Mouse (Mus musculus) layer of hippocampus, adult 8-10 months (tissue): Measurements from ENCODE around the gene Fkbp5. TPM values are rescaled to one million over a fixed set of nuclear protein-coding genes. Genes with fewer than 3 reads are reported as not detected.

Experiments
- DNase-seq, 2 experiments: peaks; one replicate each; pipeline ENCODE4 v3.0.0; 2022; ENCODE audit warnings: low spot score in 2 of 2
- total RNA-seq, 4 experiments: library from RNA; stranded (reverse); gene quantifications; 2 replicates each; pipeline ENCODE4 v1.2.4; 2022

Fkbp5 gene
- total RNA-seq, 4 experiments from 2014 or later: 70.6 to 79.4 (median 72.7) TPM

DNA sequence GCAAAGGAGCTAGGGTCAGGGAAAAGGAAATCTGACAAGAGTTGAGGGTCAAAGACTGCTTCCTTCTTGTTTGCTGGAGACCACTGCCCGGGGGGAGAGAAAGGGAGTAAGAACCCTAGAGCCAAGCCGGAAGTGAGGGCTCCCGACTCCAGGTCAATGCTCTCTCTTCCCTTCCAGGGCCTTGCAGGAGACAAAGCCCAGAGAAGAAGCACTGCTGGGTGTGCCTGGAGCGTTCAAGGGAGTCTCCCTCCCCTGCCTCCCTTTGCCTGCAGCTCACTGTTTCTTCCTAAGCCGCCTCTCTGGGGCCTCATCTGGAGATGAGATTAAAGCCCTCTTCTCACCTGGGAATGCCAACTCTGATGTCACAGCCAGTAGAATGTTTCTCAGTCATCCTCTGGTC is 10.4 kb downstream of the Fkbp5 start:
- DNase-seq: no peak

DNA sequence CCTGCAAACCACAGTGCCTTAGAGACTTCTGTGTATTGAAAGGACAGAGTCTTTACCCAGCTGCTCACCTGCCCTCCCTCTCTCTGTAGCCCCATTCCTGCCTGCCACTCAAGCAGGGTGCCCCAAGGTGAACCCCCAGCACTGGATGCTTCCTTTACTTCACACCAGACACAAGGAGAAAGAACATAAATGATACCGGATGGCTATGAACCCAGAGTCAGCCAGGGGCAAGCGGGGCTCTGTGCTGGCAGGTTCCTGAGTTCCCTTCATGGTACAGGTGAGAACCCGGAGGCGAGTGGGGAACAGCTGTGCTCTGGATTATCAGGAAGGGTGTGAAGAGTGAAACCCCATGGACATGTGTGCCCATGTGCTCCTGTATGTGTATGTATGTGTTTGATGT is 11.7 kb downstream of the Fkbp5 start:
- no peak for DNase-seq

DNA sequence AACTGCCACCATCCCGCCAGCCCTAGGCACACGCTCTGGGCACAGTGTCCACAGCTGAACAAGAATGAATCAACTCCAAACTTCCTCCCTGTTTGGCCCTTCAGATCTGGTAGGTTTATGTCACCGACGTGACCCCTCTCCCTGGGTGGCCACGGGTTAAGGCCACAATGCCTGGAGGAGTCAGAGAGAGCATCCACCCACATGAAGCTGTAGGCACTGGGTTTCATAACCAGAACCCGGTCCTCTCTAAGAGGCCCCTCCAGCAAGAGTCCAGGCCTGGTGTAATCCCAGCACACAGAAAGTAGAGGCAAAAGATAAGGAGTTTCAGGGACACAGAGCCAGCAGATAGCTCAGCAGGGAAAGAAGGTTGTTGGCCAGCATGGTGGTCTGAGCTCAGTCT is 13.1 kb downstream of the Fkbp5 start:
- DNase-seq: no peak

DNA sequence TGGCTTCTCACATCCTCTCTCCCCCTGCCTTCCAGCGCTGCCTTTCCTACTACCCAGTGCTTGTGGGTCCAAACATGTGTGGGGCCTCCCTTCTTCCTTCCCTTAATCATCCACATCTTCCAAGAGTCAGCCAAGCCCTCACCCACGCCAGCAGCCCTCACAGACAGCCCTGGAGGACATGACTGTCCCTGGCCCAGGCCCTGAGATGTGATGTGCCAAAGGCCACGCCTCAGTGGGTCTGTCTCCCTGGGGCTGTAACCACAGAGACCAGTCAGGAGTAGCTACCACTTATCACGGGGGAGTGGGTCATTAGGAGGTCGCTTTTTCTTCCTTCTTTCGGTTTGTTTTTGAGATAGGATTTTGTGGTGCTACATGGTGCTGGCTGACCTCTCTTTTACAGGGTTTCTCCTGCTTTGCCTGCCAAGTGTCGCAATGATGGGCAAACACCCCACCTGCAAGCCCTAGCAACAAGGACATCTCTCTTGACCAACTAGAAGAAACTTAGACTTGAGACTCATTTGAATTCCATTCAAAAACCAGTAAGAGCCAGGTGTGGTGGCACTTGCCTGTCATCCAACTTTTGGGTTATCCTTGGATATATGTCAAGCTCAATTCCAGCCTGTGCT is 15.0 kb downstream of the Fkbp5 start:
- no peak for DNase-seq

DNA sequence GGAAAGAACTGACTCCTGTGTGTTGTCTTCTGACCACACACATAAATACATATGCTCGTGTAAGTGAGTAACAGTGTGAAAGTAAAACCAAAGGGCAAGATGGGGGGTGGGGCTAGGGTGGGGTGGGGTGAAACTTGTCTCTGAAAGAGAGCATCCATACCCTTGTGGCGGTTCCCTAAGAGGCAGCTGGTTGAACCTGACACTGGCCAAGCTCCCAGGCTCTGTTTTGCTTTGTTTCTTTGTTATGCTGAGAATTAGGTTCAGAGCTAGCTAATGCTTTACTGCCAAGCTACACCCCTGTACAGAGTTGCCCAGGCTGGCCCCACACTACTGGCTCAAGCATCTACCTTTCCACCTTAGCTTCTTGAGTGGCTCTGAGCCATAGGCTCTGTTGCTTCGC is 16.9 kb downstream of the Fkbp5 start:
- no peak for DNase-seq

DNA sequence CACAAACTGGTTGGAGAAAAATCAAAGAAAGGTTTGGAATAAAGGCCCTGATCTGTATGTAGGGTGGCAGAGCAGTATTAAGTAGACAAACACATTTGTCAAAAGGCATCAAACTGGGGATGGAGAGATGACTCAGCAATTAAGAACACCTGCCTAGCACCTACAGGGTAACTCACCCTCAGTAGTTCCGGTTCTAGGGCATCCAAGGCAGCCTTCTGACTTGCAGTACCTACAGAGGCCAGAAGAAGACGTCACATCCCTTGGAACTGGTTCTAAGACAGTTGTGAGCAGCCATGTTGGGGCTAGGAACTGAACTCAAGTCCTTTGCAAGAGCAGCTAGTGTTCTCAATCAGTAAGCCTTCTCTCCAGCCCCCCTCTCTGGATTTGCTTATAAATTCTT is 18.1 kb downstream of the Fkbp5 start:
- DNase-seq: no peak

DNA sequence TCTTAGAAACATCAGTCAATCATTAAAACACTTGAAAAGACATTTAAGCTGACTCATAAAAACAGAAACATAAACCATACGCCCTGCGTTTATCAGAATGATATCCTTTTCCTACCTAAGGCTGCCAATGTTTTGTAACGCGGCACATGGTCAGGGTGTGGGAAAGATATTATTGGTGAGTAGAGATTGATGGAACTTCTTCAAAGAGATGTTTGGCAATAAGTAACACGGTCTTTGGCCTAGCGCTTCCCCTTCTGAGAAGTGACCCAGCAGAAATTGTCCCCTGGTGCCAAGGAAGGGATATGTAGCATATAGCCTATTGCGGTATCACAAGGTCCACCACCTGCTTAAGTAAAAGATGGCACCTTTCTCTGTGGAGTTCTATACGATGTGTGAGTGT is 21.5 kb downstream of the Fkbp5 start:
- DNase-seq: no peak

DNA sequence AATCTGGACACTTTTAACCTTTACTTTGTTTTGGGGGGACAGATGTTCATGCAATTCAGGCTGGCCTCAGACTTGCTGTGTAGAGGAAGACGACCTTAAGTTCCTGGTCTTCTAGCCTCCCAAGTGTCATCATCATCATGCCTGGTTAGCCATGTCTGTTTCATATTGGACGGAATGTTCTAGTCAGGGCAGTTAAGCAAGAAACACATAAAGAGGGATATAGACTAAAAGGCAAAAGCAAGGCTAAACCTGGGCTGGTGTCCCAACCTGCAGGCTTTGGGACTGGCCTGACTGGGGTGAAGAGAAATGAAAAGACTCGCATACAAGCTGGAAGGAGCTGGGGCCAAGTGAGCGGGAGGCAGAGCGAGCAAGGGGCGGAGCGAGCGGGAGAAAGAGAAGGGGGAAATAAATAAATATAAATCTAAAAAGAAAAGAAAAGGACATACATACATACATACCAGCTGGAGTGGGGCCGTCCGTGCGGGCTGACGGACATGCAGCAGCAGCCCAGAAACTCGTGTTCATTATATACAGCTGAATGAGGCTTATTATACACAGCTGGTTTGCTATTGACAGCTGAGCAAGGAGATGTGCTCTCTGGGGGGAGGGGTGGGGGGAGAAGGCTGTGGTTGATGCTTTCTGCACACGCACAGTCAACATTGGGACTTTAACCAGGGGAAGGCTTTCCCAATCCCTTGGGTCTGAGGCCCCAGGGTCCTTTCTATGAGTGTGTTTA is 26.1 kb downstream of the Fkbp5 start:
- DNase-seq: no peak

DNA sequence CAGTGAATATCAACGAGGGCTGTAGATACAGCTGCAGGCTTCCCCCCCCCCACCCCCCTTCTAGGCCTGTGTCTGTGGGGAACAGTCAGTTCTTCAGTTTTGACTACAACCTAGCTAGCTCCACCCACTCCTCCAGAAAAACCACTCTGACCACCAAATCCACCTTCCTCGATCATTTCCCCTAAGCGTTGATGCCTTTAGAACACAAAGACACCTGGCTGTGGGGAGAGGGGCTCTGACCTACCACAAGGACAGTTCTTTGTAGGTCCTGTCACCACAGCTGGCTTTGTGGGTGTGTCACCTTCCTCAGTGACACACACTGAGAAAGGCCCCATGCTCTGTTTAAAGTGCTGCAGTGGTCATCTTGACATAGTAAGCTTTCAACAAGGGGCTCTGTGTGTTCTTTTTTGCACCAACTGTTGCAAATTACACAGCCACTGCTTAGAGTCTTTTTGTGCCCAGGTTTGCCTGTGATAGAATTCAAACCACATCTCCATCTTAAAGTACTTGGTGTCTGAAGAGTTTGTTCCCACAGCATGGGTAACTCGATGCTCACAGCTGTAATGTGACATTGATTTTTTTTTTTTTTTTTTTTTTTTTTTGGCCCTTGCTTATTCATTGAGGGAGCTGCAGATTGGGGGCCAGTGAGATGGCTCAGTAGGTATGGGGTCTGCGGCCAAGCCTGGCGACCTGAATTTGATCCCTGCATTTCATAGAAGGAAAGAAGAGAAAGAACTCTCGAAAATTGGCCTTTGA is 28.9 kb downstream of the Fkbp5 start:
- DNase-seq: no peak

DNA sequence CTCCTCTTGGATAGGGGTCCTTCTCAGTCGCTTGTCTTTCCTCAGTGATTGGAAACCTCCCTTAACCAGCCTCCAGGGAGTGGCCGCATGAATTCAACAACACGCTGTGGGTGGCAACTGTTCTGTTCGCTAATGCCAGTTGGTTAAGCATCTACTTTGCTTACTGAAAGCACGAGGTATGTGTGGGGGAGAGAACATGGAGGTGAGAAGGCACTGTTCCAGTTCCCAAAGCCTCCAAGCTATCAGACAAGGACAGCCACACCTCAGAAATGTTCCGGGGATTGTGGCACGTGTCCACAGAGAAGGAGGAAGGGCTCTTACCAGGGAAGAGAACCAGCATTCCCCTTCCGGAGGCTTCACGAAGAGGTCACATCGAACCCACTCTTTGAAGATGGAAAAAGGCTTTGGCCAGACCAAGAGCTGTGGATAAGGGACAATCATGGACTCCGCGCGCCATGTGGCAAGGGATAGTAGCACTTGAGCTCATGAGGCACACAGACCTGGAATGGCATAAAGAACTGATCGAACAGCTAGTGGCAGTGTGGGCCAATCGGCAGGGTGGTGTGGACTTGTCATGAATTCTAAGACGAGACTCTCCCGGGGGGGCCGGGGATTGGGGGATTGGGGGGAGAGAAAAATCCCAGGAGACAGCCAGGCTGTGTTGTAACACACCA is 29.6 kb downstream of the Fkbp5 start:
- no peak for DNase-seq

DNA sequence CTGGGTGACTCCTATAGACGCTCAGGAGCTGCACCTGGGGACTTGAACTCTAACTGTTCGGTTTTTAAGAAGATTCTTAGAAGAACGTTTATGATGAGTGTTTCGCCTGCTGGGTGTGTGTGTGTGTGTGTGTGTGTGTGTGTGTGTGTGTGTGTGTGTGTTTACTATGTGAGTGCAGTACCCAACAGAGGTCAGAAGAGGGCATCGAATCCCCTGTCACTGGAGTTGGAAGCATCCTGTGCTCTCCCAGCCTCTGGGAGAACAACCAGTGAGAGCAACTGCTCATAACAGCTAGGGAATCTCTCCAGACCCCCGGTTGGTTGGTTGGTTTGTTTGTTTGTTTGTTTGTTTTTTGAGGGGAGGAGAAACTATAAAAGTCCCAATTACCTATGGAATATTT is 30.6 kb downstream of the Fkbp5 start:
- no peak for DNase-seq

DNA sequence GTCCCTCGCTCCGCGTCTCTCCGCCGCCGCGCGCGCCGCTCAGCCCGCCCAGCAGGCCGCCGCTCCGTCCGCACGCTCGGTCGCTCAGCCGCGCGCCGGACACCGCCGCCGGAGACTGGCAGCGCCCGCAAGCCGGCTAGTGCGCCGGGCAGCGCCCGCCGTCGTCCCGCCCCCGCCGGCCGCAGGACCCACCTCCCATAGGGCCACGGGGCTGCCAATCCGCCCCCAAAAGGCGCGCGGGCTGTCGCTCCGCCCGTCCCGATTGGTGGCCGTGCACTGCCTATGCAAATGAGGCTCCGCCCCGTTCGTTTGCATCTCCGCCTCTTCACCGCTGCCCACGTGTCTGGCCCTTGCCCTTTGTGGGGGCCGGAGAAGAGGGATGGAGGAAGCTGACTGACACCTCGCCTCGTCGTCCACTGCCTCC is 31.3 kb downstream of the Fkbp5 start:
- peak; percentile 93 to 96 for DNase-seq

DNA sequence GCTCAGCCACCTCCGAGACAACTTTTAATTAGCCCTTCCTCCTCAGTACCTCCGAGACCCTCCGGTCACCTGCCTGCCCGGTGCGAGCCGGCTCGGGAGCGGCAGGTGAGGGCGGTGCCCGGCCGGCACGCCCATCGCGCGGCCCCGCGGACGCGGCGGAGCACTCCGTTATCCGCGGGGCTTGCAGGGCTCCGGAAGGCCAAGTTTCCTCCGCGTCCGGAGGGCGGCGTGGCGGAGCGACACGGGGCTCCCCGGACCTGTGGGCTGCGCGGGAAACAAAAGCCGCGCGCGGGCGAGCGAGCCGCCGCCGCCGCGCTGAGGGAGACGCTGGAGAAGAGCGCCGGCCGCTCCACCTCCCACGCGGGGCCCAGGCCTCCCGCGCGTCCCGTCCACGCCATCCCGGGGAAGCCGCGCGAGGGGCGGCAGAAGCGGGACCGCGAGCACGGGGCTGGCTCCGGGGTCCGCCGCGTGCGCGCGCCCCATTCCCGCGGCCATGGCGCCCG is 31.8 kb downstream of the Fkbp5 start:
- DNase-seq: no peak

DNA sequence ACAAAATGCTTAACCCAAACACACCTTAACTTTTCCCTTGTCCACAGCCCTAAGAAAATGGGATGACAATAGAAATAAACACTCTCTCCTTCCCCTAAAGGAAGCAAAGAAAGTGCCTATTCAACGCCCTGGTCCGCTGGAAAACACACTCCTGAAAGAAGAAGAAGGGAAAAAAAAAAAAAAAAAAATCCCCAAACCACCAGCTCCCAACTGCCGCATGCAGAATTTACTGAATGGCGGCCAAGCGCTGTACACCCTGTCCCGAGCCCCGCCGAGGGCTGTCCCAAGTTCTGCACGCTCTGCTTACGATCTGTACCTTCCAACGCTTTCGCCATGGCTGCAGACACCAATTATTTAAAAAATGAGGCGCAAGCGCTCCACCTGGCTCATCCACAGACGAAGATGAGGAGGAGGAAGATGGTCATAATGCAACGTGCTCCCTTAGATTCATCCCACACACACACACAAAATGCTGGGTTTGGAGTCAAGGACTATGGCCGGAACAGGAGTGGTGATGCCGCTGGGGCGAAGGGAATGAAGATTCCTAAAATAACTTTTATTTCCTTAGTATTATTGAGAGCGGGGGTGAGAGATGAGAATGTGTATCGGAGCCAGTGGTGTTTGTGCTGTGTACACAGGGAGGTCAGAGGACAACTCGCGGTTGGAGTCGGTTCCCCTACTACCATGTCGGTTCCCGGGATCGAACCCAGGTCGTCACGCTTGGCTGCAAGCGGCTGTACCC is 32.5 kb downstream of the Fkbp5 start:
- peak in 1 of 2 experiments; percentile 14 for DNase-seq

DNA sequence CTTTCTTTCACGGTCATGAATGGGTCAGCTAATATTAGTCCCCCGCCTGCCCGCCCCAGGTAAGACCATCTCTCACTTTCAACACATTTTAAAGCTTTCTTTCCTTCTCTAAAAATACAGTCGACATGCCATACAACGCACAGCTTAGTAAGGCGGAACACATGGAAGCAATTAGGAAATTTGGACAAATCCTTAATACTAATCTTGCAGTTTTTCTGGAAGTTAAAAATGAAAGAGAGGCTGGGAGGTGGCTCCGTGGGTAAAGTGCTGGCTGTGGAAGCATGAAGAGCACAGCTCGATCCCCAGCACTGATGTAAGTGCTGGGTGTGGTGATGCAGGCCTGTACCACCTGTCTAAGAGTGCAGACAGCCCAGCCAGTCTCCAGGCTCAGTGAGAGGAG is 39.9 kb downstream of the Fkbp5 start:
- no peak for DNase-seq

DNA sequence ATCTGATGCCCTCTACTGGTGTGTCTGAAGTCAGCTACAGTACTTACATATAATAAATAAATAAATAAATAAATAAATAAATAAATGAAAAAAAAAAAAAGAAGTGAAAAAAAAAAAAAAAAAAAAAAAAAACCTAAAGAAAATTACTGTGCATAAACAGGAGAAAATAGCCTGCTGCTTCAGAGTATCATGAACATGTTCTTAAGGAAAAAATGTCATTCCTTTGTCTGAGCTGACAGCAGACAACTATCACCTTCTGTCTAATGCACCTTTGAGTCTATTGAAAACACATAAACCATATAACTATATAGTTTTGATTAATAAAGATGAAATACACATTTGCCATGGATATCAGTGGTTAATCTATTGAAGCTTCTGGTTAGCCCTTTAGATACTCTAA is 40.9 kb downstream of the Fkbp5 start:
- no peak for DNase-seq

DNA sequence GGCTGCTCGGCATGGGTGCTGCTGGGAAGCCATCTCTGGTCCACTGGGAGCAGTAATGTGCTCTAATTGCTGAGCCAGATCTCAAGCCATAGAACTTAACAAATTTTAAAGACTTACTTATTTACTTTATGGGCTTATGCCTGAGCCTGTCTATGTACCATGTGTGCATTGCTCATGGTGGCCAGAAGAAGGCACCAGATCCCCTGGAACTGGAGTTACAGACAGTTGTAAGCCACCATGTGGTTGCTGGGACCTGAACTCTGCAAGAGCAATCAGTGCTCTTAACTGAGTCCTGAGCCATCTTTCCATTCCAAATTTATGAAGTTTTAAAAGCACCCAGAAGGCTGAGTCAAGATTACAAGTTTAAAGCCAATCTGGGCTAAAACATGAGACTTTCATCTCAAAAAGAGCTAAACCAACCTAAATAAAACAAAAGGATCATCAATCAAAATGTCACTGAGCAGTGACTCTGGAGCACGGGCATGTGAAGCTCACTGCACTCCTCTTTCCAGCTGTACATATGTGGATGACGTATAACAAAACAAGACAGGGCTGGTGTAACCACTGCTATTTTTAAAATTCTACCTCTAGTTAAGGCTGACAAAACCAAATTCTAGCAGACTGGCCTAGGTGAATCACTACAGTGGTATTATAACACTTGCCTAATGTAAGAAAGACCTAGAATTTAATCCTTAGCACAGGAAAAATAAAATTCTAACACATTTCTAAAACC is 41.6 kb downstream of the Fkbp5 start:
- DNase-seq: no peak

DNA sequence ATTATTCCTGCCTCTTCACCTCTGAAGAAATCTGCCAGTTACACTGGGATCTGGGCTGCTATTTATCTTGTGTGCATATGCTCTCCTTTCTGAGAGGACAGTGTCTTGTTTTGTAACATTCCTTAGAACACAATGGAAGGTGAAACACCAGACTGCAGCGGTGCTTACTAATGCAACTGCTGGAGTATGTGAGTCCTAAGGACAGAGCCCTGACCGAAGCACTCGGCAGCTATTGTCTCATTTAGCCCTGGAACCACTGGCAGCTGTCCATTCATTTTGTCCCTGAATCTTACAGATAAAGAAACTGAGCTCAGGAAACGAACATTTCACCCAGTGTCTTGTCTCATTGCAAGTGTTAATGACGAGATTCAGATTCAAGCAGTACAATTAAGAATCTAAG is 44.6 kb downstream of the Fkbp5 start:
- DNase-seq: no peak

DNA sequence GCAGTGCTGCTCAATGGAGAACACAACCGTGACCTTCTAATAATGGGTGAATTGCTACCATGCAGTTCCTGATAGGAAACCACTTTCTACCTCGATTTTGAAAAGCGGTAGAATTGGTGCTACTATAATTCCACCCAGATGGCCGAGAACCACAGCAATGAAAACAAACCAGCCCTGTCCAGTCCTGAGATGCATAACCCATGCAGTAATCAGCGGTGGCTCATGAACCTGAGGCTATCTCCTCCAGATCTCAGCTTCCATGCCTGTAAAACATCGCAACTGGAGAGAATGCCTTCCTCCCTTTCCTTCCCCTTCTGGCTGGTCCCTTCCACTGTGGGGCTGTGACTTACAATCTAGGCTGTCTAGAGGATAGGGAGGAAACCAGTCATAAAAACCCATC is 46.5 kb downstream of the Fkbp5 start:
- DNase-seq: no peak

DNA sequence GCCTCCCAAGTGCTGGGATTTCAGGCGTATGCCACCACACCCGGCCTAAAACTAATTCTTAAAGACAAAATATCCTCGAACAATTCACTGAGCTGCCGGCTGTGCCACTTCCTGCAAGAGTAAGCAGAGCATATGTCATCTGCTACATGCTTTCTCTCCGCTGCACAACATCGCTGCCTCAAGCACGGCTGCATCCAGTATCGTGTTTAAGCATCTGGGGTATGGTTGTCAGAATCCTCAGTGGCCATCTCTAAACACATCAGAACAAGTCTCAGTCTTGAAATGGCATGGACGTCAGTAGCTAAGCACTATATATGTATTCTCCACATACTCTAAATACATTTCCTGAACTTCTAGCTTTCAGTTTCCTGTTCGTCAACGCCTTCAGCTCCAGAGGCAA is 49.6 kb downstream of the Fkbp5 start:
- DNase-seq: no peak
